Mouse (Mus musculus) R1 (cell line): ENCODE measurements at regions not wholly inside any gene's neighbourhood (a gene's known extent, or its start where the extent isn't known, plus 50 kb on each side); places are given as distances from the start of the nearest gene placed in this dataset.

Experiments used
- DNase-seq: peaks from one replicate; pipeline ENCODE4 v3.0.0-alpha.2; 2018; ENCODE audit warnings: low read depth, low spot score

- no peak for DNase-seq
Observed at GRCm38 (mm10) chr10:84024901-84025300, 302.2 kb downstream of the 1500009L16Rik start.

- DNase-seq = no peak
Observed at GRCm38 (mm10) chr10:84026798-84027197, 304.1 kb downstream of the 1500009L16Rik start.

DNA sequence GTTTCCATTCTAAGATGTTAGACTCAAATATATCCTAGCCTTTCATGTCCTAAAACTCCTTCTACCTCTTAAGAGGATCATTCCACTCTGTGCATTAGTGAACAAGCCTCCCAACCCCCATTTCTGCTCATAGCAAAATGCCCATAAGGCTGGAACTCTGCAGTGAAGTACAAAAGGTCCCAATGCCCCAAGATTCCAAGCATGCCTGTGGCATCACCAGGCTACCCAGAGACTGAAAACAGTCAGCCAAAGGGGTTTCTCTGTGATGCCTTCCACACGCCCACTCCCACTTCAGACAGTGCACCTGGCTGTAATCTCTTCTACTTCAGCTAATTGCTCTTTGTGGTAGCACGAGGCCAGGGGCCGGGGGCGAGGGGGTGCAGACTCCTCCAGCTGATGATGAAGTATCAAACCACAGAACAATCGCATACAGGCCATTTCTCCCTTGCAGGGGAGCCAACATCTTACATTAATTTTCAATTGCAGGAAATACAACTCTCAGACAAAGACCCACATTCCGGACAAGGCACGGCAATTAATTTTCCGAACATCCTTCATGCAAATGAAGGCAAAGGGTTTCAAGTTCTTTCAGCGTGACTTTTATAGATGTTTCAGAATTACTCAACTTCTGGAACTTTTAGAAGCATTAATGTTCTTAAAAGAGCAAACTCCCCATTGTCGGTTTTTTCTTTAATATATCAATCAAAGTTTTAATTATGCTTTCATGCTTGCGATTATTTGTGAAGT, 313.6 kb downstream of the 1500009L16Rik start:
- no peak for DNase-seq

GRCm38 (mm10) chr10:84048706-84049105, 326.0 kb downstream of the 1500009L16Rik start:
- DNase-seq = no peak

DNA sequence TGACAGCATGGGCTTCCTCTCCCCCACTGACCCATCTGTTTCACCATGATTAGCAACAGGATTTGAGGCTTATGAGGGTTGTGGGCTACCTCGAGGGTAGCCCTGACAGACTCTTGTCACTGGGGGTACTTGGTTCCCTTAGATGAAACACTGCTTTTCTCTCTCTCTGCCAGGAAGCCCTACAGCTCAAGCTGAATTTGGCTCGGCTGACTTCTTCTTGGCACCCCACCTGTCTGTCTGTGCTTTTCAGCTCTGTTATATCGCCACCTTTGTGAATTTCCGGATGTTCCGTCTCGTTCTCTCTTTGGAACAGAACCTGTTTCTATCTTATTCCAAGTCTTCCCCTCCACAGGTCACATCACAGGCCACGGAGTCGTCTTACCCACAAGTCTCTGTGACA, 330.0 kb downstream of the 1500009L16Rik start:
- DNase-seq = no peak

GRCm38 (mm10) chr10:84054551-84055336, 332.1 kb downstream of the 1500009L16Rik start:
- no peak for DNase-seq

DNA sequence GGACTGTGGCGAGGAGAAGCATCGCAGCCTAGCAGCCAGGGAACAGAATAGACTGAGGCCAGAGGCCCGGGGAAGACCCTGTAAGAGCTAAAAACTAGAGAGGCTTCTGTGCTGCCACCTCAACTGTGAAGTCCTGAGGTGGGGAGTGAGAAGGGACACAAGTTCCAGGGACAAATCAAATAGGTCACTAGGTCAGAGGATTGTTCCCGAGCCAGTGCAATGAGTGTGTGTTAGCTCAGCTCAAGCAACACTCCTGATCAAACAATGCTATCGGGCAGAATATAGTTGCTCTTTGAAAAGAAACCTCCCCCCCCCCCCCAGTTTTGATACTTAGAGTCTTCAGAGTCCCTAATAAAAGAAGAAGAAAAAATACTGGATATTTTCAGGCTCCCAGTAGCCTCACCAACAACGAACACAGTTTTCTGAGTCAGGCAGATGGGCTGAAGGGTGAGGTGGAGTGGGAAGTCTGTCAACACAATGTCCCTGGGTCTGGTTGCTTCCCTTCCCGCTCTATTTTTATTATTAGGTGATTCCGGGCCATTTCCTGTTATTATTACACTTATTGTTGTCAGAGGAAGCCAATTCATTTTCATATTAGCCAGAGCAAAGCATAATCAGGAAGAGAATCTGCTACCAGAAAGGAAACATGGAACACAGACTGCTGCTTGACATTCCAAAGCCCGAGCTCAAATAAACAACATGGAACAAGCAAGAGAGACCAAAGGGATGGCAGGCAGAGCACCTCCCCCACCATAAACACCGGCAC, 332.9 kb downstream of the 1500009L16Rik start:
- no peak for DNase-seq

DNA sequence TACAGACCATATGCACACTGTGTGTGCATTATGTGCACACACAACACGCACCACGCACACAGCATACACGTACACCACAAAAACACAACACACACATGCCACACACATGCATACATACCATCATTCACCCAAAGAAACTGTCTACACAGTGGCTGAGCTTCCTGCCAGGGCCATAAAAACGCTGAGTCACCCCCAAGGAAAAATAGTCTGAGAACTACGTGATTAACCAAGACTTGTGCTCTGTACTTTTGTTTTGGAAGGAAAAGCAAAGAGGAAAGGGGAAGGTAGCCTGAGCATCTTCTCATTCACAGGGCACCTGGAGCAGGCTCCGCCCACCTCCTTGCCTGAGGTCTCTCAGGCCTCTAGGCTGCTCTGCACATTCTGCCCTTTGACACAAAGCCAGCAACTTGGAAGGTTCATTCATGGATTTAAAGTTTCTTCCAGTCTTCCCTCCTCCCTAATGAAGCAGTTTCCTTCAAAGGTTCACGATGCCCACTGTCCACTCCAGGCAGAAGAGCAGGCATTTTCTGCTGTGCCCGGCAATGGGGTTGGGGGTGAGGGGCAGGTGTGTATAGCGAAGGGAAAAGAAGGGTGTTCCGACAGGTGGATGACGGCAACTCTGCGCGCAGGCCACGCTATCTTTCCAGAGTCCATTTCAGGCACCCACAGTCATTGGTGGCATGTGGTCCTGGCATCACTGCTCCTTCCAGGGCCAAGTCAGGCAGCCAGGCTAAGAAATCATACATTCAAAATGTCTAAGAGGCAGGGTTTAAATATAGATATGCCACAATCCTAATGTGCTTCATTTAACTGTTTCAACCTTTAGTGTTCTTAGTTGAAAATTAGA, 333.9 kb downstream of the 1500009L16Rik start:
- no peak for DNase-seq

DNA sequence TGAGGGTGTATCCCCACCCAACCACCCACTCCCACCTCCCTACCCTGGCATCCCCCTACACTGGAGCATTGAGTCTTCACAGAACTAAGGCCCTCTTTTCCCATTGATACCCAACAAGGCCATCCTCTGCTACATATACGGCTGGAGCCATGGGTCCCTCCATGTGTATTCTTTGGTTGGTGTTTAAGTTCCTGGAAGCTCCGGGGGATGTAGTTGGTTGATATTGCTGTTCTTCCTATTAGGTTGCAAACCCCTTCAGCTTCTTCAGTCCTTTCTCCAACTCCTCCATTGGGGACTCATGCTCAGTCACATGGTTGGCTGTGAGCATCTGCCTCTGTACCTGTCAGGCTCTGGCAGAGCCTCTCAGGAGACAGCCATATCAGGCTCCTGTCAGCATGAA, 335.6 kb downstream of the 1500009L16Rik start:
- DNase-seq = no peak

GRCm38 (mm10) chr10:84059646-84060491, 337.2 kb downstream of the 1500009L16Rik start:
- peak; percentile 24 for DNase-seq

DNA sequence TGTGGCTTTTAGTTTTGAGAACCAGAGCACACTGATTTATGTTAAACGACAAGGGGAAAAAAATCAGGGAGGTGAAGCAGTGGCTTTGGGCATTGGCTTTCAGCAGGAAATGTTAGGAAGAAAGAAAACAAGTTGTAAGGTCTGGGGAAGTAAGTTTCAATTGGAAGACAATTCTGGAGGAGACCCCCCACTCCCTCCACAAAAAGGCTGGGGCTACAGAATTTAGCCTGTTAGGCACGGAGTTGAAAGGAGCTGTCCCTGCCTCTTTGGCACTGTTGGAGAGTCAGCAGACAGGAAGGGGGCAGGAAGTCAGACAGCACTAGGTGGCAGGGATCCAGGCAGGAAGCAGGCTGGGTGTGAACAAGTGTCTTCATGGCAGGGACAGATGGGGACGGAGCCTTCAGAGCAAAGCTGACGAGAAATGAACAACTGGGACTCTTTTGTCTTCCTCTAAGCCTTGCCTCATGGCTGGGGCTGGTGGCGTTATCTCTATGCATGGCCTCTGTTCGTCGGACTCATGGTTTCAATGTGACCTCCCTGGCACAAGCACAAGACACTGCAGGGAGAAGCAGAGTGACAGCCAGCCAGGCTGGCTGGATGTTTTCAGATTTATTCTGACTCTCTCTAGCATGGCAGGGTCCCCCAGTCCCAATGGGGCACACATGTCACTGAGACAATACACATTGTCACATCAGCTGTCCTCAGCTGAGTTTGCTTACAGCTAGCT, 338.0 kb downstream of the 1500009L16Rik start:
- no peak for DNase-seq

DNA sequence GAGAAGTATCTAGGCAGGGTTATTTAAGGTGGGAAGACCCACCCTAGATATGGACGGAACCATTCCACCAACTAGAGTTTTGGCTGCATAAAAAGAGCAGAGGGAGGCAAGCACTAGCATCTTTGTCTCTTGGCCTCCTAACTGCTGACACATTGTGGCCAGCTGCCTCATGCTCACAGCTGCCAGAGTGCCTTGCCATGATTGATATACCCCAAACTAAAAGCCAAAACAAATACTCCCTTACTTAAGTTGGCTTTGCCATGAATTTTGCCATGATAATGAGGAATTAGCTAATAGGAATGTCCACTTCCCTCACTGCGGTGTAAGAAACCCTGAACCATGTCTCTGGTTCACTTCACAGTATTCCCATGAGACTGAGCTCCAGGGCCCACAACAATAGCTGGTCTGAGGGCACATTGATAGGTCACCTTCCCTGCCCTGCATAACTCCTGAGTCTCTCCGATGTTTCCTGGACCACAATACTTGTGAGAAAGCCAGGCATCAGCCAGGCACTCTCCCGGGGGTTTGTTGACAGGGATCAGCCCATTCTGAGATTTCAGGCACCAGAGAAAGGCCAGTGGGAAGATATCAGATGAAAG, 344.5 kb downstream of the 1500009L16Rik start:
- no peak for DNase-seq

- DNase-seq = no peak
Observed at GRCm38 (mm10) chr10:84069806-84070205, 347.1 kb downstream of the 1500009L16Rik start.

DNA sequence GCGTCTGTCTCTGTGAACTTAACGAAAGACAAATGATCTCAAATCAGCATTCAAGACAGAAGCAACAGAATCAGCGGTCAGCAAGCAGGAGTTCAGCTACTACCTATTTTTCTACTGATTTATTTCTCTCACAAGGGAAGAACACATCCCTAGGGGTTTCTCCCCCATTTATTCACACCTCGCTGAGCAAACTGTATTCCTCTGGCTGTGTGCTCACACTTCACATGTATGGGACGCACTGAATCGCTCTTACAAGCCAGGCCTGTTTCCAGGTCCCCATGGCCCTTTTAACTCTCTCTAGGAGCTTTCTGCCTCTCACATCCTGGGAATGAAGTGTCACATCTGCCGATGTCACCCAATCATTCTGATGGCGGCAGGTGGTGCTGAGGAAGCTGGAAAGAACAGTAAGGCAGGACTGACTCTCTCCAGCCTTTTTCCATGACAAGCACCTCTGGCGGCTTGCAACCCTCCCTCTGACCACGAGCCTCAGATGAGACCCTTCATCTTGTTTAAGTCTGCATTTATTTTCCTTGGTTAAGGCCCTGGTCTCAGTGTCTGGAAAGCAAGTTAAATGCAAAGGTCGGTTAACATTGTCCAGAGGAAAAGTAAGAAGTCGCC, 350.3 kb downstream of the 1500009L16Rik start:
- no peak for DNase-seq

GRCm38 (mm10) chr10:84075581-84075980, 352.9 kb downstream of the 1500009L16Rik start:
- DNase-seq = no peak

- no peak for DNase-seq
Observed at GRCm38 (mm10) chr10:84080236-84080635, 357.6 kb downstream of the 1500009L16Rik start.

- no peak for DNase-seq
Observed at GRCm38 (mm10) chr10:84081673-84082072, 358.7 kb downstream of the Nuak1 start.

DNA sequence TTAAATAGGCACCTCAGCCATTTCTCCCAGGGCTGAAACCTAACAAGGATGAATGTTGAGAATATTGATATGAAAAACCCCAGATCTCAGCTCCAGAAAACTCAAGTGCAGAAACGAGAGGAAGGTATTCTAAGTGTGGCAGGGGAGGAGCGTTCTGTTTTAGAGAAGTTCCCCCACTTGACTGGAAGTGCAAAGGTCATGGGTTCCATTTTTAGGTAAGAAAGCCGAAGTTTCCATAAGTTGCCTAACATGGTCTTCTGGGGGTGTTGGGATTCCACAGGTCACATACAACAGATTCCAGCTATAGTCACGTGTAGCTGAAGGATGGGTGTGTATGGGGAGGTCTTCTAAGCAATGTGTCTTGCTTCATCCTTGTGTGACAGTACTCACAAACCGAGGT, 352.9 kb downstream of the Nuak1 start:
- DNase-seq = no peak

DNA sequence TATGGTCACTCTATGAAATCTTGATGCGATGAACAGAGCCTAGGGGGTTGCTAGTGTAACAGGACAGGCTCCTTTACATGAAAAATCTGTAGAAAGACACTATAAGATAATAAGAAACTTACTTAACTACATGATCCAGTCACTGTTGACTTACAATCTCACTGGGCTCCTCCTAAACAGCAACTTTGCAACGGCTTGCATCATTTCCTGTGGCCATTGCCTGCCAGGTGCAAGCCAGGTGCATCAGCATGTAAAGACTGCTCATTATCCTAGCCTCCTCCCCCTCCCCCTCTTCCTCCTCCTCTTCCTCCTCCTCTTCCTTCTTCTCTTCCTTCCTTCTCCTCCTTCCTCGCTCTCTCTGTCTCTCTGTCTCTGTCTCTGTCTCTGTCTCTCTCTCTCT, 352.5 kb downstream of the Nuak1 start:
- DNase-seq = no peak
